Mouse (Mus musculus) embryonic fibroblast, embryonic 13.5 days (primary cell): ENCODE results near the gene Prpf40b.
A peak's percentile ranks its signal among the peaks of the same experiment; 100 is the strongest.

ENCODE experiments used
- CTCF ChIP-seq: IDR thresholded peaks from 2 replicates; pipeline ENCODE4 v1.5.1; 2011; ENCODE audit warnings: mild to moderate bottlenecking, control low read depth, low read length, moderate library complexity, borderline replicate concordance; ENCODE audit not compliant: insufficient read depth
- POLR2A ChIP-seq: IDR thresholded peaks from 2 replicates; pipeline ENCODE4 v1.6.1; 2011; ENCODE audit warnings: low read depth, mild to moderate bottlenecking, control low read depth, low read length, moderate library complexity

GRCm38 (mm10) chr15:99265679-99266078 lies 29.2 kb upstream of the Prpf40b start:
- TF ChIP-seq POLR2A, result no peak
- TF ChIP-seq CTCF, result 0 out of 2 replicates have a peak, but pooled peaks have one; percentile 39
